Mouse (Mus musculus): ENCODE data around the gene Atxn1. TPM values are rescaled to one million over a fixed set of nuclear protein-coding genes. Genes with fewer than 3 reads are reported as not detected.
A peak's percentile ranks its signal among the peaks of the same experiment; 100 is the strongest.

Gene Atxn1
- polyA plus RNA-seq, 1 experiment: 34.1 TPM

GRCm38 (mm10) chr13:45681196-45681595, 283.6 kb downstream of the Atxn1 start:
- H3K4me1 ChIP-seq (ENCODE audit: control insufficient read depth, insufficient read depth, low read length): peaks cover 7% of the 10 kb centered on the region; the same call in 1 of the 2 replicates
- H3K27ac ChIP-seq (ENCODE audit: insufficient read depth, low read length): no peak overlapping the region
- TF ChIP-seq POLR2A (IDR thresholded peaks at IDR 0.05; ENCODE audit: extremely low read depth, insufficient read depth, low read length) (no peak), CTCF (IDR thresholded peaks at IDR 0.05; ENCODE audit: extremely low read depth, insufficient read depth, low read length) (no peak)
- H3K4me3 ChIP-seq (ENCODE audit: insufficient read depth, low read length): no peak overlapping the region

GRCm38 (mm10) chr13:45680651-45681050, 284.2 kb downstream of the Atxn1 start:
- TF ChIP-seq POLR2A (IDR thresholded peaks at IDR 0.05; ENCODE audit: extremely low read depth, insufficient read depth, low read length) (no peak), CTCF (IDR thresholded peaks at IDR 0.05; ENCODE audit: extremely low read depth, insufficient read depth, low read length) (no peak)
- Histone ChIP-seq H3K4me3 (ENCODE audit: insufficient read depth, low read length) (no peak overlapping the region), H3K27ac (ENCODE audit: insufficient read depth, low read length) (no peak overlapping the region), H3K4me1 (ENCODE audit: control insufficient read depth, insufficient read depth, low read length) (peaks cover 7% of the 10 kb centered on the region; the same call in 1 of the 2 replicates)

GRCm38 (mm10) chr13:45679096-45679495, 285.7 kb downstream of the Atxn1 start:
- H3K27ac ChIP-seq (ENCODE audit: insufficient read depth, low read length): no peak overlapping the region
- no peak overlapping the region for H3K4me3 ChIP-seq (ENCODE audit: insufficient read depth, low read length)
- TF ChIP-seq POLR2A (IDR thresholded peaks at IDR 0.05; ENCODE audit: extremely low read depth, insufficient read depth, low read length) (no peak), CTCF (IDR thresholded peaks at IDR 0.05; ENCODE audit: extremely low read depth, insufficient read depth, low read length) (no peak)
- H3K4me1 ChIP-seq (ENCODE audit: control insufficient read depth, insufficient read depth, low read length): peaks cover 5% of the 10 kb centered on the region; the same call in 1 of the 2 replicates

GRCm38 (mm10) chr13:45672628-45673027, 292.2 kb downstream of the Atxn1 start:
- TF ChIP-seq CTCF (IDR thresholded peaks at IDR 0.05; ENCODE audit: extremely low read depth, insufficient read depth, low read length) (no peak), POLR2A (IDR thresholded peaks at IDR 0.05; ENCODE audit: extremely low read depth, insufficient read depth, low read length) (no peak)
- no peak overlapping the region for H3K27ac ChIP-seq (ENCODE audit: insufficient read depth, low read length)
- H3K4me3 ChIP-seq (ENCODE audit: insufficient read depth, low read length): no peak overlapping the region
- peaks cover 5% of the 10 kb centered on the region; the same call in 1 of the 2 replicates for H3K4me1 ChIP-seq (ENCODE audit: control insufficient read depth, insufficient read depth, low read length)

- no peak overlapping the region for H3K4me3 ChIP-seq (ENCODE audit: insufficient read depth, low read length)
- H3K27ac ChIP-seq (ENCODE audit: insufficient read depth, low read length): no peak overlapping the region
- no peaks in the 10 kb centered on the region for H3K4me1 ChIP-seq (ENCODE audit: control insufficient read depth, insufficient read depth, low read length)
- no peak for TF ChIP-seq CTCF (IDR thresholded peaks at IDR 0.05; ENCODE audit: extremely low read depth, insufficient read depth, low read length)
- TF ChIP-seq POLR2A (IDR thresholded peaks at IDR 0.05; ENCODE audit: extremely low read depth, insufficient read depth, low read length): no peak
Observed at GRCm38 (mm10) chr13:45669969-45670368, 294.8 kb downstream of the Atxn1 start.

GRCm38 (mm10) chr13:45662852-45663251, 302.0 kb downstream of the Atxn1 start:
- Histone ChIP-seq H3K27ac (ENCODE audit: insufficient read depth, low read length) (peak overlapping the region; percentile 71; the same call in 1 of the 2 replicates), H3K4me3 (ENCODE audit: insufficient read depth, low read length) (no peak overlapping the region), H3K4me1 (ENCODE audit: control insufficient read depth, insufficient read depth, low read length) (peaks cover 16% of the 10 kb centered on the region)
- TF ChIP-seq CTCF (IDR thresholded peaks at IDR 0.05; ENCODE audit: extremely low read depth, insufficient read depth, low read length) (no peak), POLR2A (IDR thresholded peaks at IDR 0.05; ENCODE audit: extremely low read depth, insufficient read depth, low read length) (no peak)

GRCm38 (mm10) chr13:45662216-45662615, 302.6 kb downstream of the Atxn1 start:
- Histone ChIP-seq H3K27ac (ENCODE audit: insufficient read depth, low read length) (no peak overlapping the region; the same call in 1 of the 2 replicates), H3K4me1 (ENCODE audit: control insufficient read depth, insufficient read depth, low read length) (peaks cover 16% of the 10 kb centered on the region), H3K4me3 (ENCODE audit: insufficient read depth, low read length) (no peak overlapping the region)
- TF ChIP-seq CTCF (IDR thresholded peaks at IDR 0.05; ENCODE audit: extremely low read depth, insufficient read depth, low read length): no peak
- no peak for TF ChIP-seq POLR2A (IDR thresholded peaks at IDR 0.05; ENCODE audit: extremely low read depth, insufficient read depth, low read length)

- Histone ChIP-seq H3K4me1 (ENCODE audit: control insufficient read depth, insufficient read depth, low read length) (peaks cover 16% of the 10 kb centered on the region), H3K27ac (ENCODE audit: insufficient read depth, low read length) (peak overlapping the region; percentile 79; the same call in 1 of the 2 replicates), H3K4me3 (ENCODE audit: insufficient read depth, low read length) (no peak overlapping the region)
- TF ChIP-seq CTCF (IDR thresholded peaks at IDR 0.05; ENCODE audit: extremely low read depth, insufficient read depth, low read length): no peak
- no peak for TF ChIP-seq POLR2A (IDR thresholded peaks at IDR 0.05; ENCODE audit: extremely low read depth, insufficient read depth, low read length)
Observed at GRCm38 (mm10) chr13:45661283-45662185, 303.3 kb downstream of the Atxn1 start.

GRCm38 (mm10) chr13:45659813-45660212, 305.0 kb downstream of the Atxn1 start:
- H3K4me1 ChIP-seq (ENCODE audit: control insufficient read depth, insufficient read depth, low read length): peaks cover 16% of the 10 kb centered on the region
- TF ChIP-seq CTCF (IDR thresholded peaks at IDR 0.05; ENCODE audit: extremely low read depth, insufficient read depth, low read length) (no peak), POLR2A (IDR thresholded peaks at IDR 0.05; ENCODE audit: extremely low read depth, insufficient read depth, low read length) (no peak)
- no peak overlapping the region for H3K4me3 ChIP-seq (ENCODE audit: insufficient read depth, low read length)
- peak overlapping the region; percentile 75 for H3K27ac ChIP-seq (ENCODE audit: insufficient read depth, low read length)

GRCm38 (mm10) chr13:45658343-45658742, 306.5 kb downstream of the Atxn1 start:
- H3K4me1 ChIP-seq (ENCODE audit: control insufficient read depth, insufficient read depth, low read length): peaks cover 16% of the 10 kb centered on the region
- no peak overlapping the region for H3K27ac ChIP-seq (ENCODE audit: insufficient read depth, low read length)
- H3K4me3 ChIP-seq (ENCODE audit: insufficient read depth, low read length): no peak overlapping the region
- TF ChIP-seq POLR2A (IDR thresholded peaks at IDR 0.05; ENCODE audit: extremely low read depth, insufficient read depth, low read length) (no peak), CTCF (IDR thresholded peaks at IDR 0.05; ENCODE audit: extremely low read depth, insufficient read depth, low read length) (no peak)

All from cortical plate, adult 2 months (tissue).